Mouse (Mus musculus) gastrocnemius, postnatal 14 days (tissue): ENCODE data around the gene Slc35f6. TPM values are rescaled to one million over a fixed set of nuclear protein-coding genes. Genes with fewer than 3 reads are reported as not detected.
A peak's percentile ranks its signal among the peaks of the same experiment; 100 is the strongest.

Experiments
- DNase-seq: peaks from one replicate; pipeline ENCODE4 v3.0.0; 2021; ENCODE audit warnings: mixed read lengths
- intact Hi-C: fragments of 180-260 bp; cut with DNase I; formaldehyde crosslinking; loops from one replicate; pipeline ENCODE4 v1.15.1; 2025; ENCODE audit warnings: low total_unique reads
- total RNA-seq, 2 experiments: library from RNA; stranded (reverse); gene quantifications; 2 replicates each; pipeline ENCODE4 v1.2.3; 2021

The Slc35f6 gene
- total RNA-seq, 2 experiments from 2014 or later = 11.8 to 13.8 TPM

DNA sequence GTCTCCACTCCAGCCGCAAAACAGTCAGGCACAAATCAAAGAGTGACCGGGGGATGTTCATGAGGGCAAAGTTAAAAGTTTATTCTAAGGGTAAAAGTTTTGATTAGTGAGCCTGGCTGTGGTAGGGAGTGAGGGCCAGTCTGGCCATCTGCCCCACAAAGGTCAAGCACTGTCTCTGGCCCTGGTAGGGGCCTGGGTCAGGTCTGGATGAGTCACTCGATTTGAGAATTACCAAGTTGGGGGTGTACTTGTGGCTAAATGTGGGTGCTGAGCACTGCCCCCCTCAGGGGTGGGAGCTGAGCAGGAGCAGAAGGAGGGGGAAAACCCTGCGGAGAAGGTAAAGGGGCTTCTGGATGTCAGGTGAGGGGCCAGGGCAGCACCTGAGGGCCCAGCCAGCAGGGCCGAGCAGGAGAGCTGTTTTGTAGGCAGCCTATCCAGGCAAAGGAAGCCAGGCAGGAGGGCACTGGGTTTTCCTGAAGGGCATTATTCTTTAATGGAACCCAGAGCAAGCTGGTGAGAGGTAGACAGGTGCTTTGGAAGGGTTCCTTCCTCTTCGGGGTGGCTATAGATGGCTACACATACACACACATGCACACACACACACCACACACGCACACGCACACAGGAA, 29.2 kb upstream of the Slc35f6 start:
- no peak for DNase-seq
- intact Hi-C loops = no loop called here

DNA sequence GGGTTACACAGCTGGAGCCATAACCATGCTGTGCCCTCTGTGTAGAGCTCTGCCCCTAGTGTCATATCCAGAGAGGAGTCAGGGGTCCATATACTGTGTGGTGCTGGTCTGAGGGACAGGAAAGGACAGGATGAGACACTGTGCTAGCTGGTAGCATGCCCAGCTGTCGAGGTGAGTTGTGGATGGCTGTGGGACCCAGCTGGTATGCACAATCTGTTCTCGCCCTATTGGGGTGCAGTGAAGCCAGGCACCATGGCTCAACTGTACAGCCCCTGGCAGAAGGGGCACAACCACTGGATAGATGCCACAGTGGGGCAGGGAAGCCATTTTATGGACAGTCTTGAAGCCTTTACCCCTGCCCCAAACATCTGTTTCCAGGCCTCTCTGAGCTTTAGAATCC, 28.5 kb upstream of the Slc35f6 start:
- no peak for DNase-seq
- intact Hi-C loops = no loop called here

DNA sequence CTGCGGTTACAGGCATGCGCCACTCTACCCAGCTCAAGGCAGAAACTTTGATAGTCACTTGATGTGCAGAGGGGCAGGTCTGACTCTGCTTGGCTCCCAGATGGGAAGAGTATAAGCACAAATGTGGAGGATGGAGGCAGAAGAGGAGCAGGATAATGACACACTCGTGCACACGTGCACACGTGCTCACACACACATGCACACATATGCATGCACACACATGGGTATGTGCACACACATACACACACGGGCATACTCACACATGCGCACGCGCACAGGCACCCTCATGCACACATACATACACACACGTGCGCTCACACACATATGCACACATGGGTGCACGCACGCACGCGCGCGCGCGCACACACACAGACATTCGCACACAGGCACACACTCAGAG, 27.2 kb upstream of the Slc35f6 start:
- intact Hi-C loops = no loop called here

DNA sequence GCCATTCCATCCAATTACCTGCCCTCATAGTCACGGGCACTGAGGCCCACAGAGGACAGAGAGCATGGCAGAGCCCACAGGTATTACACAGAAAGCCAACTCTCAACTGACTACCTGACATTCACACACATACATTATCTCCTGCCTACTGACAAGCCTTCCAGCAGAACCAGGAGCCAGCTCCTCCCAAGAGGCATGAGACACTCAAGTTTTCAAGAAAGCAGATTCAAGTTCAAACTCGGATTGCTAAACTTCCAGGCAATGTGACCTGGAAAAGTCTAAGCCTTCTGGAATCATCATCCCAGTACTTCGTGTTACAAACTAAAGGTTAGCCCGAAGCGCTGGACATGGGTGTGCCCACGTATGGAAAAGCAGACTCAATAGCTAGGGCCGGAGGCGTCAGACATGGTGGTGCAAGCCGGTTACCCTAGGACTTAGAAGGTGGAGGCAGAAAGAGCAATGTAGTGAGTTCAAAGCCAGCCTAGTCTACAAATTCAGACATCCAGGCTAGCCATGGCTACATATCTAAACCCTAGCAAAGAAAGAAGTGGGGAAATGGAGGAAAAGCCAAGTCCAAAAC, 26.4 kb upstream of the Slc35f6 start:
- intact Hi-C loops = no loop called here
- no peak for DNase-seq

More for the DNA sequence above, 27.2 kb upstream of the Slc35f6 start:
- no peak for DNase-seq

DNA sequence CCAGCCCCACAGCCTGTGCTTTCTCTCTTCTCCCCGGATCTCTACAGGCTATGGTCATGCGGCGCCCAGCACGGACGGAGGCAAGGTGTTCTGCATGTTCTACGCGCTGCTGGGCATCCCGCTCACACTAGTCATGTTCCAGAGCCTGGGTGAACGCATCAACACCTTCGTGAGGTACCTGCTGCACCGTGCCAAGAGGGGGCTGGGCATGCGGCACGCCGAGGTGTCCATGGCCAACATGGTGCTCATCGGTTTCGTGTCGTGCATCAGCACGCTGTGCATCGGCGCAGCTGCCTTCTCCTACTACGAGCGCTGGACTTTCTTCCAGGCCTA, 25.9 kb upstream of the Slc35f6 start:
- intact Hi-C loops = no loop called here

DNA sequence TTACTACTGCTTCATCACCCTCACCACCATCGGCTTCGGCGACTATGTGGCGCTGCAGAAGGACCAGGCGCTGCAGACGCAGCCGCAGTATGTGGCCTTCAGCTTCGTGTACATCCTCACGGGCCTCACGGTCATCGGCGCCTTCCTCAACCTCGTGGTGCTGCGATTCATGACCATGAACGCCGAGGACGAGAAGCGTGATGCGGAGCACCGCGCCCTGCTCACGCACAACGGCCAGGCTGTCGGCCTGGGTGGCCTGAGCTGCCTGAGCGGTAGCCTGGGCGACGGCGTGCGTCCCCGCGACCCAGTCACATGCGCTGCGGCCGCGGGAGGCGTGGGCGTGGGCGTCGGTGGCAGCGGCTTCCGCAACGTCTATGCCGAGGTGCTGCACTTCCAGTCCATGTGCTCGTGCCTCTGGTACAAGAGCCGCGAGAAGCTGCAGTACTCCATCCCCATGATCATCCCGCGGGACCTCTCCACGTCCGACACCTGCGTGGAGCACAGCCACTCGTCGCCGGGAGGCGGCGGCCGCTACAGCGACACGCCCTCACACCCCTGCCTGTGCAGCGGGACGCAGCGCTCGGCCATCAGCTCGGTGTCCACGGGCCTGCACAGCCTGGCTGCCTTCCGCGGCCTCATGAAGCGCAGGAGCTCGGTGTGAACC, 25.4 kb upstream of the Slc35f6 start:
- DNase-seq = peak; percentile 14
- intact Hi-C loops = no loop called here

More for the DNA sequence above, 25.9 kb upstream of the Slc35f6 start:
- DNase-seq = no peak

DNA sequence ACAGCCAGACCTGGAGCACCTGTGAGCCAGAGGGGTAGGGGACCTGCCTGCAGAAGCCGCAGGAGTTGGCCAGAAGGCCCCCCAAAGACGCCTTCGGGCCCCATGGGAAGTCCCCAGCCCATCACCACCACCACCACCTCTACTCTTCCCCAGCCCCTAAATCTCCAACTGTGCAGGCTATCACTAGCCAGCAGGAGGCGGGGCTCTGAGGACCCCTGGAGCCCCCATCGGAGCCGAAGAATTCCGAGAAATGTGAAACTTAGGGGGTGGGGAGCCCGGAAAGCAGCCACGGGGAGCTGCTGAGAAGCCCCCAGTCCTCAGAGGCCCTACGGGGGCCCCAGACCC, 24.9 kb upstream of the Slc35f6 start:
- intact Hi-C loops = no loop called here
- no peak for DNase-seq

DNA sequence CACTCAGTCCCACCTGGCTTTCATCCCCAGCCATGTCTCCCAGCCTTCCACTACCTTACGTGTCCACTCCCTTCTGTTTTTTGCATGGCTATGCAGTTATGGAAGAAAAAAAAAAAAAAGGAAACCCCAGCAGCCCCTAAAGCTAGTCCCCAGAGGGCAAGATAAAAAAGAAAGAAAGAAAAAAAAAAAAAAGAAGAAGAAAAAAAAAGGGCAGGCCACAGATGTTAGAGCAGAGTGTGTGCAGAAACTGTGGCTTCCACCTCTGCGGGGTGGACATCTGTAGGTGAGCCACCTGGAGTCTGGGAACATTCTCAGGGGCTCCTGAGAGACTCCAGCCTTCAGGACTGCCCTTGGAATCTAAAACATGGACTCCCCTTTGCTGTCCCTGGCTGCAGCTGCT, 24.4 kb upstream of the Slc35f6 start:
- intact Hi-C loops = no loop called here
- DNase-seq = no peak

DNA sequence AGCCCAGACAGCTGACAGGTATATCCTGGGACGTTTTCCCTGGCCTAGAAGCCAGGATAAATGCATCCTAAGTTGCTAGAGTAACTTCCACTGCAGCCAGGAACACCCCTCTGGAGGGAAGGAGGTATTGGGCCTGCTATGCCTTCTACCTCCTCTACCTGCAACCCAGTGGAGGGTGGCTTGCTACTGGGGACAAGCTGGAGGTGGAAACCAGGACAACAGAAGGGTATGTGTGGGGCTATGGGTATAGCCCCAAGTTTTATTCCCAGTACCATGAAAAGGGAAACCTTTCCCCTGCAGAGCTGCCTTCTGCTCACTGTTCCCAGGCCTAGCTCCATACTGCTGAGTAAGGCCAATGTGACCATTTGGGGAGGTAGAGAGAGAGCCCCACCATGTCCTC, 23.4 kb upstream of the Slc35f6 start:
- intact Hi-C loops = no loop called here
- DNase-seq = no peak

DNA sequence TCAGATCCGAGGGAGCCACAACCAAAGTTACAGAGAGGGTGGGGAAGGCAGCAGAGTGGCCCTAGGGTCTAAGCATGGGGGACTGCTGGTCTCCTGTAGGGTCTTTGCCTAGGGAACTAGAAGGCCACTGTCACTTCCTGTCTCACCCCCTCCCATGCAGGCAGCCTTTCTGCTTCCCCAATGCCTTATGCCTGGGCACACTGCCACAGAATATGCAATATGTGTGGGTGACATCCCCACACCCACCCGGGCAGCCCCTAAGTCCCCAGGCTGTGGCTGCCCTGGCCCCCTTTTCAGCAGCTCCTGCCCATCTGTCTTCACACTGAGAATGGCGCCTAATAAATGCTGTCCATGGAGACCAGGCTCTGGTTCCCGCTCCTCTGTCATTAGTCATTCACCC, 22.8 kb upstream of the Slc35f6 start:
- intact Hi-C loops = no loop called here
- no peak for DNase-seq

DNA sequence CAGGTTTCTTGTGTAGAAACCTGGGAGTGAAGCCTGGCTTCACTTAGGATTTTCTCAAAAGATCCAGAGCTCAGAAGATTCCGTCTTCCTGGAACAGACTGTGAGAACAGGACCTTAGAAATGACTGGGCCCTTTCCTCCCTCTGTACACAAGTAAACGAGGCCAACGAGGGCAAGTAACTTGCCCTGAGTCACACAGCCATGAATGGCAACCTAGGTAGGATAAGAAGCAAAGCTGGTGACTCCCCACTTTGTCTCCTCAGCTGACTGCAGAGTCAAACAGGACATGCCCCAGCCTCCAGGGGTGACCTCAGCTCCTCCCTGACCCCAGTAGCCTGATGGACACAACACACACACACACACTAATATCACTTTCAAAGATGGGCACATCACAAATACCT, 22.4 kb upstream of the Slc35f6 start:
- intact Hi-C loops = no loop called here
- no peak for DNase-seq

DNA sequence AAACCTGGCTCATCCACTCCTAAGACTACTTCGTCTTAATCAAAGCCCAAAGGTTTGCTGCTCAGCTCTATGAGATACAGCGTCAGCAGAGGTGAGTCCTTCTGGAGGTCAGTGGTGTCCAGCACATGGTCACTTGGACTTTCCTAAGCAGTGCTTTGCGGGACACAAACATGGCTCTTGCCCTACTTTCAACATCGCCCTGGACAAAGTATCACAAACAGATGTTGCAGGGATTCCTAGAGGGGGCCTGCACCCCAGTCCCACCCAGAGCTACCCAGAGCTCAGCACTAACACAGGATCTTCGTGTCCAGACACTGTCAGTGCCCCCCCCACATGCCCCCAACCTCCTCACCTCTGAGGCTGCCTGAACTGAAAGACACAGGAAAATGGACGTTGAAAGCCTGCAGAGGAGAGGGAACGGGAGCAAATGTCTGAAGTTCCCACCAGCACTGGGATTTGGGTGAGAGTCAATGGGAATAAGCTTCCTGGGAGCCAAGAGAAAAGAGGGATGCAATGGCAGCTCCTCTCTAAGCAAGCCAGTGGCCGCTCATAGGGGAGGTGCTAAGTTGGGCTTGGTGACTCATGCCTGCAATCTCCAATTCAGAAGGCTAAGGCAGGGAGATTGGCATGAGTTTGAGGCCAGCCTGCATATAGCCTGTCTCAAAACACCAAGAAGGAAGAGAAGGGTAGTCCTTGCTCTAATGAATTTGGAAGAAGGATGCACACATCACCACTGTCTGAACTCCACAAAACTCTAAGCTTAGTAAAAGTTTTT, 21.2 kb upstream of the Slc35f6 start:
- intact Hi-C loops = no loop called here
- no peak for DNase-seq

DNA sequence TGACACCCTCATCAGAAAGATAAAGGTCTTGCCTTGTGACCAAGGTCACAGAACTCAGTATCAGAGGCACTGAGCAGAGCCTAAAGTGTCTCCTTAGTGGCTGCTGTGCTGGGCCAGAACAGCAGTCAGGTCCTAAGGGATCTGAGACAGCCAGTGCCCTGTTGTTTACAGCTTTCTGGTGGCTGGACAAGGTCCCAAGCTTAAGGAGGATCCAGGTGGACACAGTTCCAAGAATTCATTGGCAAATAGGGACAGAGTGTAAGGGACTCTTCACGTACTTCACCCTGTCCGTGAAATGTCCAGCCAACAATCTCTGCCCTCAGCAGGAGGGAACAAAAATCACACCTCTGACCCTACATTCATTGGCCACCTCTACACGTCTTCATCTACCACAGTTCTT, 19.2 kb upstream of the Slc35f6 start:
- no peak for DNase-seq
- intact Hi-C loops = no loop called here

DNA sequence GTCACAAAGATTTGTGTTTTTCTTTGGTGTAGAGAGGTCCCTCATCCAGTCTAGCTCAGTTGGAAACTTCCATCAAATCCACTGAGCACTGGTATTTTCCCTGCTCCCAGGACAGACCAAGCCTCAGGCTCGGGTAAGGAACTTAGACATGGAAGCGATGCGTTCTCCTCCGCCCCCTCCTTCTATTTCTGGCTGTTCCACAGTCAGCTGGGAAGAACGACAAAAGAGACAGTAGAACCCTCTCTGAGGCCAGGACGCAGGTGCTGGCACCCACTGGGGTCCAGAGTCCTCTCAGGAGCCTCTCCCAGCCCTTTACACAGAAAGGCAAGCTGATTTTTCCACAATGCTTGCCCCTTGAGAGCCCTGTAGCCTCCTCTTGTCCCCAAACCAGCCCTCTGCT, 17.3 kb upstream of the Slc35f6 start:
- no peak for DNase-seq
- intact Hi-C loops = loop anchor here (10.0 kb wide), 1 partner anchor 216 kb away; no protein-coding TSS in a partner anchor

DNA sequence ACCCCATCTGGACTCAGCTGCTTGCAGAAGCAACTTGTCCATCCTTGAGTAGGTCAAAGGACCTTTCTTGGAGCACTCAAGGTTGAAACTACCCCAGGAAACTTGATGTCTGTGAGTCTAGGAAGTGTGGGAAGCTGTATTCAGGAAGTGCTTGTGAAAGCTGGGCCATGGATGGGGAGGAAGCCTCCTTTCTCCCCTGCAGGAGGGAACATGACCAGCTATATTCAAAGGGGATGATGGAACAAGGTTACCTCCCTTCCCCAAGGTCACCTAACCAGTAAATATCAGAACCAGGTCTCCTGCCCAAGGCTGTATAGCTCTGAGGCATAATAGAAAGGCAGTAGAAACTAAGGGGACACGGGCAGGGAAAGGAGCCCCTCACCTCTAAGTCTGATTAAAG, 15.6 kb upstream of the Slc35f6 start:
- intact Hi-C loops = loop anchor here (10.0 kb wide), 1 partner anchor 217 kb away; no protein-coding TSS in a partner anchor
- no peak for DNase-seq

DNA sequence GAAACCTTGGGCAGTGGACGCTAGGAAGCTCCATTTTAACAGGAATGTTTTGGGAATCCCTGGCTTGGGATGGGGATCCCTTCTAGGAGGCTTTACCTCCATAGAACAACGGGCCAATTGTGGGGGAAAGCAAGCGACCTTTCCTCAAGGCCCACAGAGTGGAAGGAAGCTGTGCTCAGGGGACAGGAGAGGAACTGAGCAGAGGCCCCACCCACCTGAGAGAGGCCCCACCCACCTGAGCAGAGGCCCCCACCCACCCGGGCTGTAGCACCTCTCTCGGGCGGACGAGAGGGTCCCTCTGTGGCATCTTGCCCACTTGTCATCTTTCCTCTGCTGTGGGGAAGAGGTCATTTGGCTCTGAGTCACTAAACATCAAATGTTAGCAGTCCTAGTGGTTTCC, 10.7 kb upstream of the Slc35f6 start:
- intact Hi-C loops = loop anchor here (1.0 to 10.0 kb wide), 2 partner anchors 121 to 222 kb away; no protein-coding TSS in a partner anchor
- no peak for DNase-seq

DNA sequence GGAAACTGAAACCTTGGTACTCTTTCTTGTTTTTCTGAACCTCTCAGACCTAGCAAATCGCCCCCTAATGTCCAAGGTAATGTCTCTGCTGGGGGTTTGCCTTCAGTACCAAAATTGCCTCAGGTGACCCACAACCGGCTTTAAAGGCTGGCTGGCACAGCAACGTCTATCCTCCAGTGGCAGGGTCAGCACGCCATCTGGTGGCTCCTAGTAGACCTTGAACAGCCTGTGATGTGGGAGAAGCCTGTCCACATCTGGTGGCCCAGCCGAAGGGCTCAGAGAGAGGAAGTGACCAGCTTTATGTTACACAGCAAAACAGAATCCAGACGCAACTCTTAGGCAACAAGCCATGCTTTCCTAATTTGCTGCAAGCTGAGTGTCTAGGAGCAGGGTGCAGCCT, 9.7 kb upstream of the Slc35f6 start:
- DNase-seq = peak; percentile 74
- intact Hi-C loops = loop anchor here (10.0 kb wide), 1 partner anchor 223 kb away; no protein-coding TSS in a partner anchor

DNA sequence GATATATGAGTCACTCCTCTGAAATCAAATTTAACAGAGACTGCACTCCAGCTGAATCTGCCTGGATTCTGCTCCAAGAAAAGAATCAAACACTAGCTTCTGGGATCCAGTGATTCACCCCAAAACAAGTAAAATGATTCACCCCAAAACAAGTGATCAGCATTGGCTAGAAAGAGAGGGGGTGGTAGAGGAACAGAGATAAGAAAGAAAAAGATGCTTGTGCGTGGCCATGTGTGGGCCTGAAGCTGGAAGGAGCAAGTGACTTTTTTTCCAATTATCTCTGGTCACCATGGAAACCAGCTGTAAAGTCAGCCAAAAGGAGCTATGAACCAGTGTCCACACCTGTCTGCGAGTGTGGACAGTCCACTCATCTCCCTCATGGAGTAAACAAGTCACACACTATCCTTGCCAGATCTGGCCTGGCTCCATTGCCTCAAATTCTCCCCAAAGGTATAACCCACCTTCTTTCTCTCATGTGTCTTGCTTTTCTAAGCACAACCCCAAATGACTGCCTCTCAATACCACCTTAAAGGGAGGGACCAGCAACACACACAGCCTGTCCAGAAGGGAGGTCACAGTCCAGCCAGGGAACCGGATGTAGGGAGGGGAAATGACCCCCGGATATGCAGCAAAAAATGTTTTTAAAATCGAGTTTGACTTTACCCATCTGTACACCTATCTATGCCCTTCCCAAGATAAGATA, 4.1 kb upstream of the Slc35f6 start:
- DNase-seq = no peak
- intact Hi-C loops = no loop called here

DNA sequence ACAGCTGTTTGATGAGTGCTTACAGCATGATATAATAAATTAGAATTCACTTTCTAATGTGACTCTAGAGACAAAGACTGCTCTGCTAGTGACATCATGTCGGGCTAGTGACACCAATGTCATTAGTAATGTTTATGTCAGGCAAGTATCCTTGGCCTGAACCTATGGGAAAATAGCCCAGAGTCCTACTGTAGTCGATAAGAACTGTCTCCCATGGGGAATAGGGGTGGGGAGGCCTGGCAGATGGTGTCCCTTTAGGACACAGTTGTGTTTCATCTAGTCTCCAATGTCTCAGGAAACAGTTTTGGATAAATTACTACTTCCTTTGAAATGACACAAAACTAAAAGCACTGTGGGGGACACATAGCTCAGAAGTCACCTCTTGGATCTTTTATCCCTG, 1.7 kb upstream of the Slc35f6 start:
- no peak for DNase-seq
- intact Hi-C loops = no loop called here

DNA sequence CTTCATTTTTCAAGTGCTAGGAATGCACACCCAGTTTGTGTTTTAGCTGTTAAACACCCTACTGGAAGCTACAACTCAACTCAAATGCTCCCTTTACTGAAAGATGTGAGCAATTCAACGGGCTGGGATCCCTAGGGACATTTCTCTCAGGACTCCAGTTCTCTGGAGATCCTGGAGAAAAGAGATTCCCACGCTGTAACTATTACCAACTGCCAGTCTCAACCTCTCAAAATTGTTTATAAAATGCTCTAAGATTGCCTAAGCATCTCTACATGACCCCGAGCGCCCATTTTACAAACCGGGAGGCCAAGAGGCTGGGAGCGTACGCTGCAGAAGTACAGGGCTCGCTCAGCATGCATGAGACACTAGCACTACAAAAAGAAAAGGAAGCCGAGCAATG, 337 bp upstream of the Slc35f6 start:
- no peak for DNase-seq
- intact Hi-C loops = no loop called here
